Mouse (Mus musculus) hindlimb bud, embryonic 11.5 days (tissue): ENCODE results near the gene Ppm1n.
"Not testable (repeated sequence)": the region's sequence is repeated elsewhere in the genome, so short reads cannot be mapped to it uniquely, and the experiment has no call there.

Experiments used
- DNase-seq: peaks from one replicate; pipeline ENCODE4 v3.0.0-alpha.2; 2012; ENCODE audit warnings: low read depth, low spot score; ENCODE audit errors: extremely low spot score

The Ppm1n gene

DNA sequence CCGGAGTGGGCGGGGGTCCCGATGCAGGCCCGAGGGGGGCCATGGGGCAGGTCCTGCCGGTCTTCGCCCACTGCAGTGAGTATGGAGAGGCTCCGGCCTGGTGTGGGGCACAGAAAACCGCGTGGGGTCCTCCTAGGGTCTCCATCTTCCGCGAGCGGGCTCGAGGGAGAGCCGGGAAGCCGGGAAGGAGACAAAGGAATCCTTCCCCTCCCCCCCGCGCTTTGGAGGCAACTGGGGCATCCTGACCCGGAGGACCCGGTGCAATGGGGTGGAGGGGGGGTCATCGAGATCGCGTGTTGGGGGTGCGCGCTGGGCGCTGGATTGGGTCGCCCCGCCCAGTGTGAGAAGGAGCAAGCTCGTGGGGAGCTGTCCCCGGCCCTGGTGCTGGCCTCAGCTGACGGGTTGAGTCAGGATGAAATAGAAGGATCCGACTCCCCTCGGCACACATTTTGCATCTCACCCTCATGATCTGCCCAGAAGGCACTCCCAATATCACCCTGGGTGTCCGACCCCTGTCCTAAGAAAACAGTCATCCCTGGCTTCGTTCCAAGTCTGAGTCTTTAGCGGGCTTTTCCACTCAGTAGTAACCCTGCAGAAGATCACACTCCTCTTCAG is 3.0 kb upstream of the Ppm1n start:
- DNase-seq, result no peak

DNA sequence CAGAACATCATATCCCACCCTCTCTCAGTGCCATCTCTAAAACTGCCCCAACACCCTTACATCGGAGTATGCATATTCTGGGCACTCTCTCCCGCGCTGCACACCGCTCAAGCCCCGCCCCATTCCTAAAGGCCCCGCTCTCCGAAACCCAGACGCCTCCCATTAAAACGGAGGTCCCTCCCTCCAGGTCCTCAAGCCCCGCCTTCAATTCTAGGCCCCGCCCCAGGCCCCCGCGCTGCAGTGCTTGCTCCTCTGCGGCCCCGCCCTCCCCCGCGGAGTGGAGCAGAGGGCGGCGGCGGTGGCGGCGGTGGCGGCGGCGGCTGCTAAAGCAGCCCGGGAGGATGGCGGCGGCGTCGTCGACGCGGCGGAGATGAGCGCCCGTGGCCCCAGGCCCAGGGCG is 2.5 kb upstream of the Ppm1n start, which contains the start of gene Rtn2:
TSS of gene Rtn2 (plus strand) at position 240 of the 400 bp plus-strand sequence.
- no peak for DNase-seq

DNA sequence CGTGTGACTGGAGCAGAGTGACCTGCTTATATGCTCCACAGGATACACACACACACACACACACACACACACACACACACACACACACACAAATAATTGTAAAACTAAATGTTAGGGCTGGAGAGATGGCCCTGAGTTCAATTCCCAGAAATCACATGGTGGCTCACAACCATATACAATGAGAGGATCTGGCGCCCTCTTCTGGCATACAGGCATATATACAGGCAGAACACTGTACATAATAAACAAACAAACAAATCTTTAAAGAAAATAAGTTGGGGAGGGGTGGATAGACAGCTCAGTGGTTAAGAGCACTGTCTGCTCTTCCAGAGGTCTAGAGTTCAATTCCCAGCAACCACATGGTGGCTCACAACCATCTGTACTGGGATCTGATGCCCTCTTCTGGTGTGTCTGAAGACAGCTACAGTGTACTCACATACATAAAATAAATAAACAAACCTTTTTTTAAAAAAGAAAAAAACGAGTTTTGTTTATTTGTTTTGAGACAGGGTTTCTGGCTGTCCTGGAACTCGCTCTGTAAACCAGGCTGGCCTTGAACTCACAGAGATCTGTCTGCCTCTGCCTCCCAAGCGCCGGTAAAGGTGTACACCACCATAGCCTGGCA is 1.9 kb upstream of the Ppm1n start:
- DNase-seq, result not testable (repeated sequence)

DNA sequence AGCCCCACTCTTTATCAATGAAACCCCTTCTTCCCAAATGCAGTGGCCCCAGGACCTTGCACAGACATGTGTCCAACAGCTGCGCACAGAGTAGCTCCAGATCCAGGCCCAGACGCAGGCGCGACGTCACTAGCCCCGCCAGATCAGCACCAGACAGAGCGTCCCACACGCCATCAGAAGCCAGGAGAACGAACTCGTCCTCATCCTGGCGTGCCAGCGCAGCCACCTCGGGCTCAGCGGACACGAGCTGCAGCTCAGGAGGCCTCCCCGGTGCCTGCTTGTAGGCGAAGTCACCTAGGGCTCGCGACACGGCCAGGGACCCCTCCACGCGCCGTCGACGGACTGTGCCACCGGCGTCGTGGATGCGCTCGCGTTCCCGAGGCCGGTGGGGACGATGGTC is 812 bp downstream of the Ppm1n start:
- no peak for DNase-seq

DNA sequence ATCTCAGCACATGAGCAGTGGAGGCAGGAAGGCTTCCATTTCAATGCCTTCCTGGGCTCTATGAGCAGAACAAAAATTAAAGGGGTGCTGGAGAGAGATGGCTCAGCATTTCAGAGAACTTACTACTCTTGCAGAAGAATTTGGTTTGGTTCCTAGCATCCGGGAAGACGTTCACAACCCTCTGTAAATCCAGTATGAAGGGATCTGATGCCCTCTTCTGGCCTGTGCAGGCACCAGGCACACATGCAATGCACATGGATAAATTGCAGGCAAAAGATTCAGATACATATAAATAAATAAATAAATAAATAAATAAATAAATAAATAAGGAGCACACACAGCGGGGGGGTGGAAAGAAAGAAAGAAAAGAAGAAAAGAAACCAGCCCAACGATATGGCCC is 3.6 kb downstream of the Ppm1n start:
- DNase-seq, result no peak

DNA sequence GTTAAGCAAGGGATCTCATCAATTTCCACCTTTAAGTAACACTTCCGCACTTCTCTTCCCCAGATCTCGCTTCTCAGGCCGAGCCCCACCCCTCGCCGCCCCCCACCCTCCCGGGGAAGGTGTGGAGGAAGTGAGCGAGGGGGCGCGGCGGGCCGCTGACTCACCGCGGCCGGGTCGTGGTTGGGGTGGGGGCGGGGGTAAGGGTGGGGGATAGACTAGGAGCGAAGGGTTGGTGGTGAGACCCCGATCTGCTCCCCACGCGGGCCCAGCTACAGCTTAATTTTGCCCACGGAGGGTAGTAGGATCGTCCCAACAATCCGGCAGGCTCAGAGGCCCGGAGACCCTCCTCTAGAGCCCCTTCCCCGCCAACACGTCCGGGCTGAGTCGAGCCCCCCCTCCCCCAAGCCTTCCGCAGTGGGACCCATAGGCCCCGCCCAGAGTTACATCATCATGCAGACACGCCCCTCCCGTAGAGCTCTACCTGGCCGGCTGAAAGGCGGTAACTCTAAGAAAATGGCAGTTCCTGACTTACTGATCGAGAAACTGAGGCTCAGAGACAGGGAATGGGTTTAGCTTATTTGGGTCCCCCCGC is 7.6 kb downstream of the Ppm1n start:
- DNase-seq, result no peak

DNA sequence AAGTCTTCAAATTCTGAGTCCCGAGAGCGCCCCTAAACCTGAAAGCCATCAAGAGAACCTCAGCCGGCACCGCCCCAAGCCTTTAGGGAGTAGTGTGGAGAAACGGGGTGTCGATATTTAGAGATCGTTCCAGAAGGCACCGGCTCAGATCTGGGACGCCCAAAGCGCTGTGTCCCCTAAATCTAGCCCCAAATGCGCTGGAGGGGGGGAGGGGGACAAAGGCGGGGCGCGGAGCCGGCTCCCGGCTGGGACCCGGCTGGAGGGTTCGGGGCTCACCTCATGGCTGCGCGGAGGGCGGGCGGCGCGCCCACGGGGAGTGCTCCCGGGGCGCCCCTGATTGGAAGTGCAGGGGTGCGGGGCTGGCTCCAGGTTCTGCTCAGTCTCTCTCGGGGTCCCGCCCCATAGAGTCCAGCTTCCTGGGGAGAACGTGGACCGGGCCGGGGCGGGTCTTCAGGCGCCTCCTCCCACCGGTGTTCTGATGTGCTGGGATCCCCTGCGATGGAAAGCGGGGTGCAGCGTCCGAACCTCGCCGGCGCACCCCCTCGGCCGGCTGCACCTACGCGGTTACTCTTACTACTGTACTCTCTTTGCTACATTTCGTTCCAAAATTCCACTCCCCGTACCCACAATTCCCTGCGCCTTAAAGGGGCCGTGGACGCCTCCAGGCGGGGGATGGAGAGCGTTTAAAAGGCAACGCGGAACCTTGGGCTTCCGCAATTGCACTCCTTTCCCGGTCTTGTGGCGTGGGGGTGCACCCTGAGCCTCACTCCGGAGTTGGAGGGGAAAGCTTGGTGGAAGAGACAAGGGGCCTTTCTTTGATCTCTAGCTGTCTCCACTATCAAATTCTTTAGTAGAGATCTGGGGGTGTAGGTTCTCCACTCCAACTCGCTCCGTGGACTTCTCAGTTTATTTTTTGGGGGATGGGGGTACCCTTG is 8.4 kb downstream of the Ppm1n start, which contains the start of gene Vasp:
TSS of gene Vasp (minus strand) at position 580 of the 935 bp plus-strand sequence.
- no peak for DNase-seq

DNA sequence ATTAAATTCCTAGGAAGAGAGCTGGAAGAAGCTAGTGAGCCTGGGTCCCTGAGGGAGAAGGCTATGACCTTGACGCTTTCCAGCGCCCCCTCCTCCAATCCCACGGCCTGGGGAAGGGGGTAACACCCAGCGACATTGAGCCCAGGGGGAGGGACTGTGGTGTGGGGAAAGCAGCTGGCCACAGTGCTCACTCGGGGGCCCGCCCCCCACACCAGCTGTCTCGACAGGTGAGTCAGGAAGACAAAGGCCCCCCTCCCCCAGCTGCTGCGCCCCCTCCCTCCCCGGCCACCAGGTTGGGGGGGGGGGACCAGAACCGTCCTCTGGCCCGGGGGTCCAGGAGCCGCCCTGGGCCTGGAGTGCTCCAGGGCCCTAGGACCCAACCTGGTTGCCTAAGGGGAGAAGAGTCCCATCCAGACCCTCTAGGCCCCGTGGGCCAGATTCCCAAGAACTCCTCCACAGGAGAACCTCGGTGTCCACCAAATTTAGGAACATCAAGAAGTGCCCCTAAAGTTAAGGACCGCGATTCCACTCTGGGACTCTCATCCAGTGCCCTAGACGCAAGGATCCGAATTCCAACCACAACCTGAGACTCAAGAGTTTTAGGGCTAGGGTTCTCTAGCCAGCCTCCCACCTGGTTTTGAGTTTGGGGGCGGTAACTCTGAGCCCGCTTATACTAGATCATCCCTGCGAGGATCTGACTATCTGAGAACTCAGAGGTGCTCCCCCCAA is 9.2 kb downstream of the Ppm1n start:
- DNase-seq, result no peak

DNA sequence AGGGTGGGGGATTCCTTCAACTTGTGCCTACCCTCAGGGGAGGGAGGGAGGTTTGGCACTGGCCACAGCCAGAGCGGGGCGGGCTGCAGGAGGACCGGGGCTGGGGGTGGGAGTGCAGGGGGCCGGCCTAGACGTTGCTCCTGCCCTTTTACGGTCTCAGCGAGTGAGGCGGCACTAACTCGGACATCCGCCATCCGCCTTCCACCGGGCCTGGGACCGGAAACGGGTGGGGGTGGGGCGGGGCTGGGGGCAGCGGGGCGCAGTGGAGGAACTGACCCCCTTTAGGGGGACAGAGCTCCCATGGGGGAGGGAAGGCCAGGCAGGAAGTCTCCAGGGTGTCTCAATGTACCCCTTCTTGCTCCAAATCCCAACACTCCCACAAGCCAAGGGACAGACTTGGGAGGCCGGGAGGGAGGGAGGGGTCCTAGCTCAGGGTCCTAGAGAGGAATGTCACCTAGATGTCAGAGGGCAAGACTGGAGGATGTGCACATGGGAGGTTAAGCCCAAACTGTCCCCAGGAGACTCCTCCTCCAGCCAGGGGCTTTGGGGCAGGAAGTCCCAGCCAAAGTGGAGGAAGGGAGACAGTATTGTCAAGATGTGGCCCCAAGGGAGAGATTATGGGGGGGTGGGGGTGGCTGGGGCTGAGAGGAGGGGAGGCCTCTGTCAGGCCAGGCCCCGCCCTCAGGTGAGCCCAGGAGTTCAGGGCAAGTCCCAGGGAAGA is 10.0 kb downstream of the Ppm1n start:
- no peak for DNase-seq

DNA sequence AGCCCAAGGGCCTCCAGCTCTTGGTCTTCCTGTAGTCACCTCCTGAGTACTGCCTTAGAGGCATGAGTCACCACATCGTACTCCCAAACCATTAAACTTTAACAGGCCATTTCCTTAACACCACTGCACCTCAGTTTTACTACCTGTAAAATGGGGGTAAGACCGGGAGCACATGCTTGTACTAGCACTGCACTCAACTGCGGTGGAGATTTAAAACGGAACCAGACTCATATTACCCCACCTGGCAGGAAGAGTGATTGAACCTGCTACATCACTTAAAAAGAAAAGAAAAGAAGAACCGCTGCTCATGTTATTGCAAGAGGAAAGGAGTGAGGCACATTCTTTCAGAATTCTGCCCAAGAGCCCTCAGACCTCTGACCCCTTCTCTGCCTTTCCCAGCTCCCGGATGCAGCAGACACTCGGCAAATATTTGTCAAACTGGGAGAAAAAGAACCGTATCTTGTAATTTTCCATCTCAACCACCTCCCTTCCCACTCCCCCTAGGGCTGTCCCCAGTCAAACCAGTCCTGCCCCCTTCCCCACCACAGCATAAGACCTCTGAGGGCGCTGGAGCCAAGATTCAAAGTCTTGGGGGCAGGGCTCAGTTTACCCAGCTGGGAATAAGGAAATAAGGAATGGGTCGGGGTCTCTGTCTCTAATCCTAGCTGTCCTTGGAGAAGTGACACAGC is 10.7 kb downstream of the Ppm1n start:
- no peak for DNase-seq

DNA sequence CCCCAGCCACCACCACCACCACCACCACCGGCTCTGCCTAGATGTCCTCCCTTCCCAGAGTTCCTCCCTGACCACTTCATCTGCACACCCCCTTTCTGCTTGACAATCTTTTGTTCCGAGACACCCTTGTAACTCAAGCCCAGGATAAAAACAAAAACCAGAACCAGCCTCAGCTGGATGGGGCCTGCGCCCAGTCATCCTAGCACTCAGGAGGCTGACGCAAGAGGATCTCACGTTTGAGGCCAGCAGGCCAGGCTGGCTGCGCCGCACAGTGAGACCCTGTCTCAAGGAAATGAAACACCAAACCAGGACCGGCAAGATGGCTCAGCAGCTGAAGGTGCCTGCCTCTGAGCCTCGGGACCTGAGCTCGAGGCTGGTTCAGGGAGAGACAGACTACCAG is 12.8 kb downstream of the Ppm1n start:
- no peak for DNase-seq

DNA sequence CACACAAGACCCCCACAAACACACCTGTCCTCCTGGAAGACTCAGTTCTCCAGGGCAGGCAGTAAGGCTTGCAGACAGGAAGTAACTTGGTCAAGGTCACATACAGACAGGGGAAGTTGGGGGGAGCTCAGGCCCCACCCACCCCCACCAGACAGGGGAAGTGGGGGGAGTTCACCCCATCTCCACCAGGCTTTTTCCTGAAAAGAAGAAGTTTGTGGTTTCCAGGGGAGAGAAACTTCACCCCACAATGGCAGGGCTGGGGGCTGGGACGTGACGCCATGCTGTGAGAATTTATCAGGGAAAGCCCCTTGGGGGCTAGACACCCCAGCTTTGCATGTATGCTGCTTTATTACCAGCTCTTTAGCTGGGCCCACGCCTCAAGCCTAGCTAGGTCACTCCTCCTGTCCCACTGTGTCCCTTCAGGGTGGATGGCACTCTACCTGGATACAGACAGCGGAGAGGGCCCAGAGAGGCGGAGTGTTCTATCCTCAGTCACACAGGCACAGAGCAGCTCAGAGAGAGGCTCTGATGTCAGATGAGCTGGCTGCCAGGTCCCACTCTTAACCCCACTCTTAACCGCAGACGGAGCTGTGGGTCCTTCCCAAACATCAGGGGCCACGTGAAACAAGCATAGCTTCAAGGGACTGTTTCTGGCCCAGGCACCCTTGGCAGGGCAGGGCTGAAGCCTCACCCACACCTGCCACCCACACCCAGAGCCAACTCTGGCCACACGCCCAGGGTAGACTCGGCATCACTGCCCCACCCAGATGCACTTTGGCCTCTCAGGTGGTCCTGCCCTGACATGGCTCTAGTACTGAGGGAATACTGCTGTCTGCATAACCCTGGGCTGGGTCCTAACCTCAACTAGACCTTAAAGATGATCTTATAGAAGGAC is 13.7 kb downstream of the Ppm1n start:
- no peak for DNase-seq

DNA sequence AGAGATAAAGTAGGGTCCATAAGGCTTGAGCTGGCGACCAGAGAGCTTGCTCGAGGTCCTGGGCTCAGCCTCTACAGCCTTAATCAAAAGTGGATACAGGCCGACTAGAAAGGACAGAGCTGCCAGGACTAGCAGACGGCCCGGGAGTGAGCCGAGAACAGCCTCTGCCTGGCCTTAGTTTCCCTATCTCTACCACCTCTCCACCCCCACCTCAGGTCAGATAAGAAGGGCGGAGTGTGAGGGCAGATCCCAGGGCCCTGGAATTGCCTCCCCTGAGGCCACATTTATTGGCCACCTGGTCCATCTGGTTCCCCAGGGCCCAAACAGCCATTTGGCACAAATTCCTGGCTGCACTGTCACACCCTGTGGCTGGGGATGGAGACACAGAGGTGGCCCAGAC is 14.7 kb downstream of the Ppm1n start:
- DNase-seq, result no peak

DNA sequence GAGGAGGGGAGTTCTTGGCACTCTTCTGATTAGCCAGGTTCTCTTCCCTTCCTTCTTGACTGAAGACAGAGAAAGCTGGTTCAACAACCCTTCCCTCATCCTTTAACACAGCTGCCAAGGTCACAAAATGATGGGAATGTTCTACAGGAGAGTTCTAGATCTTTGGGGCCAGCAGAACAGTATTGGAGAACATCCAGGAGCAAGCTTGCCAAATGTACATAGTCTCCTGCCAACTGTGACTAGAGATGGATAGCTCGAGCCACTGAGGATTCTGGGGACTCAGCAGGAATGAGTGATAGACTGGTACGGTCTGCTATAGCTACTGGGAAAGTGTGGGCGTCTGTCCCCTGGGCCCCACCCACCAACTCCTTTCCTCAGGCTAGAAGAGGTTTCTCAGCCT is 21.5 kb downstream of the Ppm1n start:
- no peak for DNase-seq

DNA sequence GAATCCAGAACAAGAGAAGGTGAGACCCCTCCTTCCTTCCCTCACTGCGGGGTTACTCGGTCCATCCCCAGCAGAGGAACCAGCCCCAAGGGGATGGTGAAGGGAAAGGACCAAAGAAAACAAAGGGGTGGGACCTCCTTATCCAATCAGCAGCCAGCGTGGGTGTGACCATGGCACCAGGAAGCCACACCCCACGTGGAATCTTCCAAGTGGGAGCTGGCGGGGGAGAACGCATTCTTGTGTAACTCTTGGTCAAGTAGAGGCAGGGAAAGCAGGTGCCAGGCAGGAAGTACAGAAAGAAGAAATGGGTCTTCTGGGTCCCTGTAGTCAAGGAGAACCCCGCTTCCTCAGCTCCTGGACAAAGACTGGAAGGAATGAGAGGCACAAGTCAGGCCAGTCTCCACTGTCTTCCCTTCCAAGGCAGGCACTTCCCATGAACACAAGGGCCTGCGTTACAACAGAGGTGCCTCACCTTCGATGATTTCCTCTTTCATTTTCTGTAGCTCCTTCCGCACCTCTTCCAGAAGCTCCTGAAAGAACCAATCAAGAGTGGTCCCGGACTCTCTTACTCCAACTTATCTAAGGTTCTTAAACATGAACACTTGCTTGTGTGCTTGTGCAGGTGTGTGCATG is 22.4 kb downstream of the Ppm1n start:
- no peak for DNase-seq

DNA sequence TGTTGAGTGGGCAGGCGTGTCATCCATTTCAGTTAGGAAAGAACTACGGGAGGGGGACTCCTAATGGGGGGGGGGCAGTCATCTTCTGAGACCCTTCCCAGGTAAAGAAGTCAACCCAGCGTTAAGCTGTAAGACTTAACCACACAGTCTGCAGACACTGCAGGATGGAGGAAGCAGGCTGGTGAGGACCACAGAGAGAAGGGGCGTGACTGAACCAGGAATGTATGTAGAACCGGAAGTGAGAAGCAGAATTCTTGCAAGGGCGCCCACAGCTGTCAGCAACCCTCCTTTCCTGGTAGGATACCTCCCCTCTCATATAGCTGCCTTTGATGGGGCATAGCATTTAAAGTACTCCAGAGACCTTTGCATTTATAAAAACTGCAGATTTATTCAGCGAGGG is 23.3 kb downstream of the Ppm1n start:
- no peak for DNase-seq

DNA sequence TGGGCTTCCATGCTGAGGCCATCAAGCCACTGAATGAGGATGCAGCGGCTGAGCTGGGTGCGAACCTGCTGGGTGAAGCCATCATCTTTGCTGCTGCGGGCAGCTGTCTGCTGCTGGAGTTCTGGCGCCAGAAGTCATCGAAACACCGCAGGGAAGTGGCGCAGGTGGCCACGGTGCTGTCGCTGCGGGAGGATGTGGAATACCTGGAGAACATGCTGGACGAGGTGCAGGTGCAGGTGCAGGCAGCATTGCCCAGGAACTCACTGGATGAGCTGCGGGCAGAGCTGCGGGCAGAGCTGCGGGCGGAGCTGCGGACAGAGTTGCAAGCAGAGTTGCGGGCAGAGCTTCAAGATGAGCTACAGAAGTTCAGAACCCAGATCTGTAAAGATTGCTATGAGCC is 24.5 kb downstream of the Ppm1n start:
- DNase-seq, result no peak

DNA sequence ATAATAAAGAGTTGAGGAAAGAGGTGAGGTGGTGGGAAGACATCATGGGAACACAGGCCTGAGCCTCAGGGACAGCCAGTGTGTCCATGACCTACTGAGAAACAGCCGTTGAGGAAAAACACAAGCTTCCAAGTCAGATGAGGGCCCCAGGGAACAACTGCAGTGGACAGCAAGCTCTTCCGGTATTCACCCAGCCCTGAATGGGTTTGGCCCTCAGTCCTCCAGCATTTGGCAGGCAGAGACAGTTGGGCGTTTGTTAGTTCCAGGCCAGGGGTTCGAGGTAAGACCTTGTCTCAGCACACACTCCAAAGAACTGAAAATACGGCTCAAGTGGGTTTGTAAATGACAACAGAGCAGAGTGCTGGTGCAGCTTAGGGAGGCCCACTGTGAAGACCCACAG is 26.4 kb downstream of the Ppm1n start:
- no peak for DNase-seq
